Mouse (Mus musculus): ENCODE data around the gene 1700001C19Rik.

DNA sequence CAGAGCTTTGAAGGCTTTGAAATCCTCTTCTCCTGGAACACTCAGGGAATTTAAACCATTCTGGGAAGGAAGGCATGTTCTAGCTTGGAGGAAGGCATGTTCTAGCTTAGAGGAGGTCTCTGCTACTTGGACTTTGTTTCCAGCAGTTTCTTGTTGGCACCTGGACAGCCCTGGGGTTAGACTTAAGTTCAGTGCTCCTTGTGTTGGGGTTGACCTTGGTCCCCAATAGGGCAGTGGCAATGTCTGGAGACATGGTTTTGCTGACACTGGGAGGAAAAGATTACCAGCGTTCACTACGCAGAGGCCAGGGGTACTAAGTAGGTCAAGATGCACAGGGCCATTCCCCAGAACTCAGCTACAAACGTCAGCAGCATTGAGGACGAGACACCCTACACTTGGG lies 38.0 kb upstream of the 1700001C19Rik start:
- TF ChIP-seq CTCF (IDR thresholded peaks at IDR 0.05): no peak
- no peak for TF ChIP-seq POLR2A (IDR thresholded peaks at IDR 0.05; ENCODE audit: insufficient read depth, low read depth, low read length)

Data from heart, adult 2 months (tissue).